Mouse (Mus musculus) kidney, adult 2 months (tissue): Measurements from ENCODE around the gene Tbxa2r.

Source experiments
- CTCF ChIP-seq: fragments of 200-500 bp; conservative IDR thresholded peaks from 2 replicates; pipeline ENCODE4 v1.5.1; 2011; ENCODE audit warnings: low read depth, mild to moderate bottlenecking, control low read depth, low read length, moderate library complexity, mixed read lengths; ENCODE audit not compliant: insufficient read depth, insufficient read length
- POLR2A ChIP-seq: fragments of 200-500 bp; IDR thresholded peaks from one replicate; pipeline ENCODE4 v1.6.1; 2011; ENCODE audit warnings: low read depth, low read length, control low read depth

DNA sequence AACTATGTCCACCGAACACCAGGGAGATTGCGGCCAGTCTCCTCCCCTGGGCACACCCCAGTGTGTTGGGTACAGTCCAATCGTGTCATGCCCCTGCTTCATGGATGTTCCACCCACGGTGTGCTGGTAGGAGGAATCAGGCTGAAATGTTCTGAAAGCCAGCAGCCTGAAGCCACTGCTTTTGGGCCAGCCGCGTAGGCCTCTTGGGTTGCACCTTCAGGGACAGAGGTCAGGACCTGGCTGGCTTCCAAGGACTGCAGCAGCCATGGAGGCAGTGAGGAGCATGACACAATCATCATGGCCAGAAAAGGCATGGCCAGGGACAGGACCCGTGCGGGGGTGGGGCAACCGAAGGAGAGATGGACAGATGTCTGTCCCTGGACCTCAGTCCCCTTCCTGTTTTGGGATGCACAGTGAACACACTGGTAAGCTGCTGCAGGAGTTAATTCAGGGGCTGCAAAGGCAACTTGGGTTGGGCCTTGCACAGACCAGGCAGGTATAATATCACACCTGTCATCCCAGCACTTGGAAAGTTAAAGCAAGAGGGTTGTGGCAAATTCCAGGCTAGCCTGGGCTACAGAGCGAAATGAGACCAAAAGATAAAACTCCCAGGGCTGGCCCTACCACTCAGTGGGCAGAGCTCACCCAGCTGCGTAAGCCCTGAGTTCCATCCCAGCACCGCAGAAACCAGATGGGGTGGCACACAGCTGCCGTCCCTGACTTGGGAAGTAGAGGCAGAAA lies 9.8 kb upstream of the Tbxa2r start:
- no peak for TF ChIP-seq CTCF
- TF ChIP-seq POLR2A: no peak
